Comparison of ENCODE assay signal across 7 mouse cellular contexts in genomic region chr8:86903104-86903503, GRCm38 (mm10). TPM values are rescaled to one million over a fixed set of nuclear protein-coding genes. Genes with fewer than 3 reads are reported as not detected.
DNase-seq lines count a peak whose midpoint lies in the region; ATAC-seq and TF ChIP-seq lines count a peak whose summit lies in the region.

No protein-coding gene starts in this region.

- no peak for TF ChIP-seq EP300 in lung, postnatal 0 days (IDR thresholded peaks at IDR 0.05)

- no peaks in the 10 kb centered on the region for H3K36me3 ChIP-seq in lung, postnatal 0 days (ENCODE audit: insufficient read depth, low read length)

- H3K4me2 ChIP-seq in lung, postnatal 0 days (replicated peaks; ENCODE audit: low read depth, low read length): no peak overlapping the region

- ATAC-seq in CD4-positive, CD25-positive, alpha-beta regulatory T cell, adult 4 months: peak; percentile 82
- ATAC-seq in lung, postnatal 0 days: peak; percentile 41; the same call in 1 of the 2 replicates

- no peaks in the 10 kb centered on the region for H3K27me3 ChIP-seq in lung, postnatal 0 days (replicated peaks; ENCODE audit: insufficient read depth, low read length)

- no peaks in the 10 kb centered on the region for H3K9me3 ChIP-seq in lung, postnatal 0 days (ENCODE audit: low read length)

- H3K4me1 ChIP-seq in lung, postnatal 0 days (ENCODE audit: insufficient read depth, low read depth, low read length): peaks cover 5% of the 10 kb centered on the region; the same call in 1 of the 2 replicates

- H3K4me3 ChIP-seq in lung, postnatal 0 days (ENCODE audit: low read depth, low read length): no peak overlapping the region

- no peak overlapping the region for H3K27ac ChIP-seq in lung, postnatal 0 days (ENCODE audit: low read length)

- 6% methylated on average over 10 of the region's 10 CpGs for WGBS in lung, postnatal 0 days

- peak; percentile 73 for DNase-seq in T-cell, adult 2 months (ENCODE audit: low spot score)
- peak; percentile 94 to 95 for DNase-seq in cerebellum, postnatal 14 days
- DNase-seq in gastrocnemius, postnatal 4 days (ENCODE audit: low spot score in 2 of 2): peak; percentile 71 to 75
- peak; percentile 74 to 93 for DNase-seq in layer of hippocampus, adult 18-20 months (ENCODE audit: low spot score in 2 of 2)
- DNase-seq in lung, postnatal 0 days (ENCODE audit: low spot score): peak; percentile 80
- DNase-seq in right cerebral cortex, postnatal 4 days: peak; percentile 91

- peak; percentile 98 for TF ChIP-seq CTCF in lung, postnatal 0 days (IDR thresholded peaks at IDR 0.05)

- no peak overlapping the region for H3K9ac ChIP-seq in lung, postnatal 0 days (replicated peaks; ENCODE audit: low read depth)

RNA-seq across cellular contexts. Expression of gene N4bp1, which starts 18.0 kb away (rescaled TPM):
- polyA plus RNA-seq in CD4-positive, CD25-positive, alpha-beta regulatory T cell, adult 4 months (2017; shearing (Covaris generic)): 10 to 100 TPM; 10.8 to 11.9 TPM
- total RNA-seq in gastrocnemius, postnatal 4 days (2021): 10 to 100 TPM; 24.9 to 25.0 TPM
- 10 to 100 TPM; 45.4 to 45.5 TPM for total RNA-seq in layer of hippocampus, adult 18-20 months (2021)
- 5.4 and 6.4 TPM in 2 replicates for polyA plus RNA-seq in lung, postnatal 0 days (2015; fragmentation: Nextera tagmentation; extraction: Ambion mirVana)
